Mouse (Mus musculus): ENCODE measurements around the gene Arid3a. TPM values are rescaled to one million over a fixed set of nuclear protein-coding genes. Genes with fewer than 3 reads are reported as not detected.

The Arid3a gene
- total RNA-seq, 2 experiments from 2014 or later: 4.5 to 4.9 TPM

DNA sequence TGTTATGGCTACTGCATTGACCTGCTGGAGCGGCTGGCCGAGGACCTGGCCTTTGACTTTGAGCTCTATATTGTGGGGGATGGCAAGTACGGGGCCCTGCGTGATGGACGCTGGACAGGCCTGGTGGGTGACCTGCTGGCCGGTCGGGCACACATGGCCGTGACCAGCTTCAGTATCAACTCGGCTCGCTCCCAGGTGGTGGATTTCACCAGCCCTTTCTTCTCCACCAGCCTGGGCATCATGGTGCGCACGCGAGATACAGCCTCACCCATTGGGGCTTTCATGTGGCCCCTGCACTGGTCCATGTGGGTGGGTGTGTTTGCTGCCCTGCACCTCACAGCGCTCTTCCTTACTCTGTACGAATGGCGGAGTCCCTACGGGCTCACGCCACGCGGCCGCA lies 47.2 kb downstream of the Arid3a start:
- no peak for DNase-seq (ENCODE audit: low spot score in 2 of 2)

DNA sequence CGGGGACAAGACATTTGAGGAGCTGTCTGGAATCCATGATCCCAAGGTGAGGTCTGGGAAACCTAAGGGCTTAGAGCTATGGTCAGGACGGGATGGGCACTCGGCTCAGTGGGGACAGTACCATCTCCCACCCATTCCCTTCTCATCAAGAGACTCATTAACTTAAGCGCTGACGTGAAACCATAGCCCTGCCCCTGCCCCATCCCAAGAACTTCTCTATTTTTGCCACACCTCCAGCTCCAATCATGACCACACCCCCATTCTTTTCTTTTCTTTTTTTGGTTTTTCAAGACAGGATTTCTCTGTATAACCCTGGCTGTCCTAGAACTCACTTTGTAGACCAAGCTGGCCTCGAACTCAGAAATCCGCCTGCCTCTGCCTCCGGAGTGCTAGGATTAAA lies 47.8 kb downstream of the Arid3a start:
- DNase-seq (ENCODE audit: low spot score in 2 of 2): no peak

DNA sequence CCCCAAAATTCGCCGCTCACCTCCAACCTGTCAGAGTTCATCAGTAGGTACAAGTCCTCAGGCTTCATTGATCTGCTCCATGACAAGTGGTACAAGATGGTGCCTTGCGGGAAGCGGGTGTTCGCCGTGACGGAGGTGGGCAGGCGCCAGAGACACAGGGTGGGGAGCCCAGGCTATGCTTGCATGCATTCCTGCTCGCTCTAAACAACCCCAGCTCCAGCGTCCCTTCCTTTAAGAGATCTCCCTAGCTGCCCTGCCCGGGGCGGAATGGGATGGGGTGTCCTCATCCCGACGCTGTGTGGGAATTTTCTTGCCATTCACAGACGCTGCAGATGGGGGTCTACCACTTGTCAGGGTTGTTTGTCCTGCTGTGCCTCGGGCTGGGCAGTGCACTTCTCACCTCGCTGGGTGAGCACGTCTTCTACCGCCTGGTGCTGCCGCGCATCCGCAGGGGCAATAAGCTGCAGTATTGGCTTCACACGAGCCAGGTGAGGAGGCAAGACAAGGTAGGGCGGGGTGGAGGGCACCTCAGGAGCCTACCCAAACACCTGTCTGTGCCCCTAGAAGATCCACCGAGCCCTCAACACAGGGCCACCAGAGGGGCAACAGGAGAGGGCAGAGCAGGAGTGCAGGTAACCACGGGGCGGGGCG lies 49.4 kb downstream of the Arid3a start:
- no peak for DNase-seq (ENCODE audit: low spot score in 2 of 2)

DNA sequence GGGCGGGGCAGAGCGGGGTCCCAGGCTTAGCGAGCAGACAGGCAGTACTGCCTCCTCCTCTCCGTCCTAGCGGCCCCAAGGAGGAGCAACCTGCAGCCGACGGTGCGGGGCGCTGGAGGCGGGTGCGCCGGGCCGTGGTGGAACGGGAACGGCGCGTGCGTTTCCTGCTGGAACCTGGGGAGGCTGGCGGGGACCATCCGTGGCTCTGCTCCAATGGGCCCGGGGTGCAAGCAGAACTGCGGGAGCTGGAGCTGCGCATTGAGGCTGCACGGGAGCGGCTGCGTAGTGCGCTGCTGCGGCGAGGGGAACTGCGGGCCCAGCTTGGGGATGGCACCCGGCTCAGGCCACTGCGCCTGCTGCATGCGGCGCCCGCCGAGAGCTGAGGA lies 49.9 kb downstream of the Arid3a start:
- no peak for DNase-seq (ENCODE audit: low spot score in 2 of 2)

DNA sequence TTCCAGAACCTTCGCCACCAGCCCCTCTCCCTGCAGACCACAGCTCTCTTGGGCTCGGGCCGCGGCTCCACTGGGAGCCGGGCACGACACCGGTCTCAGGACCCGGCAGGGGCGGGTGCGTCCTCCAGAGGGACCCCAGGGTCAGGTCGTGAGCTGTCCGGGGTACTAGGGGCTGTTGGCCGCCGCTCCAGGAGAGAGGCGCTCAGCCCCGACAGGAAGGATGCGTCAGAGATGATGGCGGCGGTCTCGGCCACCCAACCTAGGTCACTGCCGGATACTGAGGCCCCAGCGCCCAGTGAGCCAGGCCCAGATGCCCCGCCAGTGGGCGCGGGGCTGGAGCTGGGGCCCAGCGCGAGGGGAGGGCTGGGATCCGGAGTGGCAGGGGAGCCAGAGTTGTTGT lies 50.5 kb downstream of the Arid3a start:
- no peak for DNase-seq (ENCODE audit: low spot score in 2 of 2)

DNA sequence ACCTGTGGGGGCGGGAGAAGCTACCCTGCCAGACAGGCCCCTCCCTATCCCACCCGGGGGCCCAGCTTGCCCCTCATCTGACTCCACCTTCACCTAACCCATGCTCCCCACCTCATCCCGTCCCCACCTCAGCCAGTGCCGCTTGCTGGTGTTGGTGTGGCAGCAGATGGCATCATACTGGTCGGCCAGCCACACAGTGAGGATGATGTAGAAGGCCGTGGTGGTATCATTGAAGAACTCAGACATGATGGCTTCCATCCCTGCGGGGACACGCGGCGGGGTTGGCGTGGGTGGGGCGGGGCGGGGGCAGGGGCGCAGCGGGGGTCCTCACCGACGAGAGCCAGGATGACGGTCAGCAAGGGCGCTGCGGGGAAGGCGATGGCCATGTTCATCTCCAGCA lies 51.2 kb downstream of the Arid3a start:
- DNase-seq (ENCODE audit: low spot score in 2 of 2): no peak

DNA sequence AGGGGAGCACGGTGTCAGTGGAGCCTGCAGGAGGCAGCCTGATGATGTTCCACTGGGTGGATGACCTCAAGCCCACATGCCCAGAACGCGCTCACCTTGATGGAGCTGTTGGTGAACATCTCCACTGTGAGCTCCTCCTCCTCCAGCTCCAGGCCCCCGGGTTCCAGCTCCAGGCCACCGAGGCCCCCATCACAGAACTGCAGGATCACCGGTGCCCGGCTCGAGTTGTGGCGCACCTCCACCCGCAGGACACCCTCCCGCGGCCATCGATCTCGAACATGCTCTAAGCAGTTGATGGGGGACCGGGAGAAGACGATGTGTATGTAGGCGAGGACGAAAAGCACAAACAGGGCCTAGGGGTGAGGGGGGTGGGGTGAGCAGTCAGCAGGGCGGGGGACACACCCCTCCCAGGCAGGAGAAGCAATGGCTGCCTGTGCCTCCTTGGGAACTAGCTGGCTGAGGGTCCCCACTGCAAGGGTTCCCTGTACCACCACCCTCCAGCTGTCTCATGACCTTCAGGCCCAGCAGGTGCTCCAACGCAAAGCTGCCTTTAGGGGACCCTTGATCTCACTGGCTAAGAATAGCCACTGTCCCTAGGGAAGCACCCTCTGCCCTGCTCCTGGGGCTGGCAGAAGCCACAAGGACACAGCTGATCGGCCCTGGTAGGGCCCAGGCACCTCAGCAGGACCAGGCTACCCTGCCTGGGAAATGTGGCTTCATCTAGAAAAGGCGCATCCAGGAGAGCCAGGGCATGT lies 52.7 kb downstream of the Arid3a start:
- DNase-seq (ENCODE audit: low spot score in 2 of 2): no peak

DNA sequence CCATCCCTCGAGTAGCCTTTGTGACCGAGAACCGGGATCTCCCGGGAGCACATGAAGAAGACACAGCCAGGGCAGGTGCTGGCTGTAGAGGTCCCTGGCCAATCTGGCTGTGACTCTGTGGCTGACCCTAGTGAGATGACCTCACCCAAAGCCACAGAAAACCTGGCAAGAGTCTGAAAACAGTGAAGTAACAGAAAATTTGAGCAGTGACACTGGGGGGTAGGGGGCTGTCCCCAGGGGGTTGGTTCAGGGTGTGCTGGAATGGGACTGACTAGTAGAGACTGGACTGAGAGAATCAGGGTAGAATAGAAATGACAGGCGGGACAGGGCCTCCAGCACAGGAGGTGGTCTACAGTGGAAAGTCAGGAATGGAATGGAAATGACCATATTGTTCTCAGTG lies 56.4 kb downstream of the Arid3a start:
- DNase-seq (ENCODE audit: low spot score in 2 of 2): no peak

DNA sequence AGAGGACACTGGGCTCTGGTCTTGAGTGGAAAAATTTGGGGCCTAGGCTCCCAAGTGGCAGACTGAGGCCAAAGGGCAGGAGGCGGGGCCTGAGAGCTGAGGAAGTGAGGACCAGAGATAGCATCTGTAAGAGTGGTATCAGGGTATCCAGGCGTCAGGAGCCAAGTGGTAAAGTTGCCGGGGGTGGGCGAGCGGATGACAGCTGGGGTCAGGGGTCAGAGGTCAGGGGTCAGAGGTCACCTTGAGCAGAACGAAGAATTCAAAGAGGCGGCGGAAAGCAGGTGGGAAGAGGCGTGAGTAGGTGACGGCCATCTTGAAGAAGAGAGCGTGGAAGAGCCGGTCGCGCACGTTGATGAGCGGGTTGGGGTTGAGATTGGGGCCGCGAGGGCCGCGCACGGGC lies 56.8 kb downstream of the Arid3a start:
- peak in 1 of 2 experiments; percentile 60 for DNase-seq (ENCODE audit: low spot score in 2 of 2)

DNA sequence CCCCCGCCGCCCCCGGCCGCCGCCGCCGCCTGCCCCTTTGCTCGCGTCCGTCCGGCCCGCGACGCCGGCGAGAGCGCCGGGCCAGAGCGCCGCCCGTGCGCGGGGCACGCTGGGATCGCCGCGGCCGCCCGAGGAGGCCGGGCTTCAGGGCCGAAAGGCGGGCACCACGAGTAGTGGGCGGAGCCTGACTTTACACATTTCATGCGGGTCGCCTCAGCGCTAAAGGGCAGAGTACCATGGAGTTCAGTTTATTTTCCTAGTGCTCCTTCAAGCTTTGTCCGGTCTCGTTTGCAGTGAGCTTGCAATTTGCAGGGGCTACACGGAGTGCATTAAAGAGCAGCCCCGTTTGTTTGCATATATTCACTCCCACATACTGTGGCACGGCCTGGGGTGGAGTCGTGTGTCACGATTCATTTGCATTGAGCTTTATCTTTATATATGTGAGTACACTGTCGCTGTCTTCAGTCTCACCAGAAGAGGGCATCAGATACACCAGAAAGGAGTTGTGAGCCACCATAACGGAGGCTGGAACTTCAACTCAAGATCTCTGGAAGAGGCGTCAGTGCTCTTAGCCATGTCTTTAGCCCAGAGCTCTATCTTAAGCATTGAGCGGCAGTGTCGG lies 57.5 kb downstream of the Arid3a start, which contains the start of gene Tmem259:
Gene Tmem259, minus strand, starts transcription at position 136 of the 622 bp plus-strand sequence.
- DNase-seq (ENCODE audit: low spot score in 2 of 2): peak; percentile 71 to 88

DNA sequence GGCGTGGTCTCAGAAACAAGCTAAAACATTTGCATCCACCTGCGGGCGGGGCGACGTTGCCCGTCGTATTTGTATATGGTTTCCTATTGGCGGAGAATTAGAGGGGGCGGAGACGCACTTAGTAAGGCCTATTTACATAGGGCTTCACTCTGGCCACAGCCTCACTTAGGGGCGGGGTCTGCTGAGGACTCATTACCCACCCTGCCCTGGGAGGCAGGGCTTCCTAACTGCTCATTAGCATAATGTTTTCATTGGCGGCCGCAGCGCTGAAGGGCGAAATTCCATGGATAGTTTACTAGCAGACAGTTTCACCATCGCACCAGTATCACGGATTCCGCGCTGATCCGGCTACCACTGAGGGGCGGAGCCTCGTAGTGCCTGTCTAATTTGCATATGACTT lies 58.0 kb downstream of the Arid3a start:
- peak; percentile 75 to 92 for DNase-seq (ENCODE audit: low spot score in 2 of 2)

DNA sequence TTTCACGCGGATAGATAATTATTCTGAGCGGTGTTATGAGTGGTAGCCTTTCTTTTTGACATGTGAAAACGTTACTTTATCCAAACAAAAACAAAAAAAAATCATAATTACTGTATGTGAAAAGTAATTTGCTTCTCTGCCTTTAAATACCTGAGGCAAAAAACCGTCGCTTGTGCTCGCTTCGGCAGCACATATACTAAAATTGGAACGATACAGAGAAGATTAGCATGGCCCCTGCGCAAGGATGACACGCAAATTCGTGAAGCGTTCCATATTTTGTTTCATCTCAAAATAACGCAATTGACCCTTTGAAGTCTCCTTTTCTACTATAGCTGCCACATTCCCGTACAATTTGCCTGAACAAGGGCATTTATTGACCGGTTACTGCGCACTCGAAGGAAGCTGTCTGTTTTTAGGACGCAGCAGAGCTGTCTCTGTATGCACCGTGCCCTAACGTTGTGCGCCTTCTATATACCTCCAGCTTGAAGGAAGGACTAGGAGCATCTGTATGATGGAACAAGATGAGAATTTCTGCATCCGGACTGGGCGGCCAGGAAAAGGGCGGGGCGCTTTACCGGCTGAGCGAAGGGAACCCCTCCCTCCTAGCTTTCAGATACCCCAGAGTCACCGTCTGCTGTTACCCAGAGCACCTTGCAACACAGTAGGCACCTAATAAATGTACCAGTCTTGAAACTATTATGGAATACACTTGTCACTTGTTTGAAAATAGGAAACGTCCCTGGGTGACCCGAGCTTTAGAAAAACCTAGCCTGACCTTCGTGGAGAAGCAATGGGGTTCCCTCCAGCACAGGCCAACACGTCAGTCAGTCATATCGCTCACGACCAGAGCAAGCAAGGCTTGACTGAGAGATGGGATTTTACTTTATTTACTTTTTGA lies 58.7 kb downstream of the Arid3a start:
- DNase-seq (ENCODE audit: low spot score in 2 of 2): peak in 1 of 2 experiments; percentile 60

DNA sequence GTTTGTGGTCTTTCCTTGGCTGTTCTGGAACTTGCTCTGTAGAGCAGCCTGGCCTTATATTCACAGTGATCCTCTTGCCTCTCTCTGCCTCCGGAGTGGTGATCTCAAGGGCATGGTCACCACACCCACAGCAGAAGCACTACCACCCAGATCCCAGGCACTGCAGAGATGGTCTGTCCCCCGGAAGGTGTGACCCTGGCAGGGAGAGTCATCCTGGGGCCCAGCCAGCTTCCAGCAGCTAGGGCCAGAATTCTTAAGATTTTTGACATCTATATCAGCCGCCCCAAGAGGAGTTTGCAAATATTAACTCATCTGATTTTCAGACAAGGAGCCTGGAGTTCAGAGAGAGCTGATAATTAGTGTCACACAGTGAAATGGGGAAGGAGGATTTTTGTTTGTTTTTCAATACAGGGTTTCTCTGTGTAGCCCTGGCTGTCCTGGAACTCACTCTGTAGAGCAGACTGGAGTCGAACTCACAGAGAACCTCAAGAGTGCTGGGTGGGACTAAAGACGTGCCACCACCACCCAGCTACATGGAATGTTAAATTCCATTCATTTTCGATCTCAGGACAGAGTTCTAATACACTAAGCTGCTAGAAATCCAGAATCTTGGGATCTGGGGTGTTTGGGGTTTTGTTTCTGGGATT lies 59.5 kb downstream of the Arid3a start:
- peak in 1 of 2 experiments; percentile 57 for DNase-seq (ENCODE audit: low spot score in 2 of 2)

DNA sequence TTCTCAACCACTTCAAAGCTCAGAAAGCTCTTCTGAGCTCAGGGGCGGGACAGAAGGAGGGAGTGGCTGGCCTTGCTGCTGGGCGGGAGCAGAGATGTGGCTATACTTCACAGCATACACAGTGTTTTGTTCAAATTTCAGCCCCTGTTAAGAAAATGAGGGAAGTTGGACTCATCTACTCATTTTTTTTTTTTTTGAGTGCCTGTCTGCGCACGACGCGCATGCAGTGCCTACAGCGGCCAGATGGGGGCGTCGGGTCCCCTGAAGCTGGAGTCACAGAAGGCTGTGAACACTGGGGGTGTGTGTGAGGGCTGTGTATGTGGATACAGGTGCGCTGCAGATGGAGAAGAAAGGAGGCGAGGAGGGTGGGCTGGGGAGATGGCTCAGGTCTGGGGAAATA lies 60.1 kb downstream of the Arid3a start:
- peak; percentile 86 to 90 for DNase-seq (ENCODE audit: low spot score in 2 of 2)

DNA sequence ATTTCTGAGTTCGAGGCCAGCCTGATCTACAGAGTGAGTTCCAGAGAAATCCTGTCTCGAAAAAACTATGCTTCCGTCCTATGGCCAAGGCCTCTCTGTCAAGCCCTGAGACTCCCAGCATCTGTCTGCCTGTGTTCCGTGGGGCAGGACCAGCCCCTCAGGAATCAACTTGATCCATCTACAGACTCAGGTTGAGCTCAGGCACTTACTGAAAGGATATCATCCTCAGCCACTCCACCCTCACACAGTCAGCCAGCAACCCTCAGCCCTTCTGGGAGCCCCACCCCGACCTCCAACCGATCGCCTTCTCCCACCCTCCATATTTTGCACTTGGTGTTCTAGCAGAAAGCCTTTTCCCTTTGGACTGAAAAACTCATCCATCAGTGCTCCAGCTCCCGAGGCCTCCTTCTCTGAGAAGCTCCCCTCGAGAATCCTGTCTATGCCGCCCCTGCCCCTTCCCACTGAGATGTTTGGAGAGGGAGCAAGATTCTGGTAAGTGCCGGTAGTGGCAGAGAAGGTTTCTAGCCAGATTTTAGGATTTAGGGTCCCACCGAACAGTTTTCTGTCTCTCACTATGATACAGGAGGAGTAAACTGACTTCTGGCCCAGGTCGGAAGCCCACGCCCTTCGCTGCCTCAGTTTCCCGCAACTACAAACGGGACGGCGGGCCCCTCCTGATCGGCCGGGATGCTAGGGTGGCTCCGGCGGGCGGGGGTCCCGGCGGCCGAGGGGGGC lies 61.1 kb downstream of the Arid3a start:
- no peak for DNase-seq (ENCODE audit: low spot score in 2 of 2)

DNA sequence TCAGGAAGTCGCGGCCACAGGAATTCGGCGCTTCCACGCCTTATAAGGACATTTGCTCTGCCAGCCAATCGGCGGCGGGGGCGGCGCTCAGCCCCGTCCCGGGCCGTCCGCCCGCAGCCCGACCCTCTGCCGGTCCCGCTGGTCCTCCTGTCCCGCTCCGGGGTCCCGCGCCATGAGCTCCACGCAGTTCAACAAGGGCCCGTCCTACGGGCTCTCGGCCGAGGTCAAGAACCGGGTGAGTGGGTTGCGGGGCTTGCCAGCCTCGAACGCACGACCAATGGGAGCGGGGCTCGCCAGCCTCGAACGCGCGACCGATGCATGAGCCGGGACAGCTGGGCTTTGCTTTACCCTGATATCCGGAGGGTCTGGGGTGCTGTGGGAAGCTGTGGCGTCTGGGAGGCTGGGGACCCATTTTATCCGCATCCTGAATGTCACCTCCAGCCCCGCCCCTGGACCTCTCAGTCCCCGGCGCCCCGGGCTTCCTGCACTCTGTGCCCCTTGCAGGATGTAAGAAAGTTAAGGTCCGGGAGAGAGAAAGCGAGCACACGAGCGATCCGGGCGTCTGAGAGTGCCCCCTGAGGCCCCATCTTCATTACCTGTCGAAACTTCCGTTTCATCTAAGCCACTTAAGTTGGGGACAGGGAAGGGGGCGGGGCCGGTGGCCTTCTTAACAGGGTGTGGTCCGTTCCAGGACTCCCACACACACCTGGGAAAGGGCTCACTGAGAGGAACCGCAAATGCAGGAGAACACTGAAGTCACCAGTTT lies 61.8 kb downstream of the Arid3a start, which contains the start of gene Cnn2:
Gene Cnn2, plus strand, starts transcription at position 79 of the 766 bp plus-strand sequence.
- DNase-seq (ENCODE audit: low spot score in 2 of 2): peak in 1 of 2 experiments; percentile 58

DNA sequence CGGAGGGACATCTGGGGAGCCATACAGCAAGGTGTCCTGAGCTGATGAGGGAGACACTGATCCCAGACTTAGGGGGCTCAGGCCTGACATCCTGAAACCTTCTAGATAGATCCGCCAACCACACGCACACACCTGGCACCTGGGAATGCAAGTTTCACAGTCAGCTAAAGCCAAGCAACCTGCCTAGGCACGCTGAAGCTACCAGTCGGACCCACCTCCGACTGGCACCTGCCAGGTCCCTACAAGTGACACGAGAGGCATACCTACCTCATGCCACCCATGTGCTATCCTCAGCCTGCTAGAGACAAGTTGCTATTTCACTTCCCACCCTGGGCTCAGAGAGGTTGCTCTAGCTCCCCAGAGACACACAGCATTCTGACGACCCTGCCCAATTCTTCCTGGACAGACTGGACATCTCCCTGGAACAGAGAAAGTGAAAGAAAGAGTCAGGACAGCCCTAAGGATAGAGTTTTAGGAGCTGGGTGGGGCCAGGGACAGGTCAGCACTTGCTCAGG lies 62.5 kb downstream of the Arid3a start:
- no peak for DNase-seq (ENCODE audit: low spot score in 2 of 2)

DNA sequence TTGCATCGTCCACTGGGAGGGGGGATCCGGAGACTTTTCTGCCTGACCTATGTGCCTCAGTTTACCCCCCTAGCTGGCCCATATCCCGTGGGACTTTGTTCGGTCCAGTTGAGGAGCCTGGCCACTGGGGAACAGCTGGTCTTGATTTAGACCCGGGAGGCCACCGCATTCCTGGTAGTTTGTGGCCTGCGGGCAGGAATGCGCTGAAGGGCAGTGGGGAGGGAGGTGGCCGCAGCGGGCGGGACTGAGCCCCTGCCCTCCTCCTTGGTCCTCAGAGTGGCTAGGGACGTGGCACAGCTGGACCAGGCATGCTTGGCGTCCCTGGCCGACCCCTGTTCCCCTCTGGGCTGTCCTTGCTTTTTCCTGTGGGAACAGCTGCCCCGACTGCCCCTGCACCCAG lies 63.0 kb downstream of the Arid3a start:
- DNase-seq (ENCODE audit: low spot score in 2 of 2): no peak

DNA sequence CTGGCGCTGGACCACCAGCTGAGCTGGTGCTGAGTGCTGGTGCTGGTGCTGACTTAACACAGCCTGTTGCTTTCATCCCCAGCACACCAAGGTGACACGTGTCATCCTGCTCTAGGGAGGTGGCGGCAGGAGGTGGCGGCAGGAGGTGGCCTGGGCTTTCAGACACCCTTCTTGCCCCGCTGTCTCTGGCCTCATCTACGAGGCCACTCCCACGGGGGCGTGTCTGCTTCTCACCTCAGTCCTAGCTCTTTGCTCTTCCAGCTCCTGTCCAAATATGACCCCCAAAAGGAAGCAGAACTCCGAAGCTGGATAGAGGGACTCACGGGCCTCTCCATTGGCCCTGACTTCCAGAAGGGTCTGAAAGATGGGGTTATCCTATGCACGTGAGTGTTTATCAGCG lies 64.3 kb downstream of the Arid3a start:
- DNase-seq (ENCODE audit: low spot score in 2 of 2): no peak
